Mouse (Mus musculus) limb, embryonic 12.5 days (tissue): ENCODE results near the gene Dusp1. TPM values are rescaled to one million over a fixed set of nuclear protein-coding genes. Genes with fewer than 3 reads are reported as not detected.

ENCODE experiments used
- ATAC-seq: fragments of 200-750 bp; cut with Nextera tagmentation; 2 replicates; pipeline ENCODE4 v1.8.0; 2017; ENCODE audit warnings: low read depth, moderate TSS enrichment; ENCODE audit not compliant: insufficient number of reproducible peaks, insufficient read depth, low FRiP score, low TSS enrichment
- H3K27ac ChIP-seq: fragments of 300-500 bp; sonication (generic); 2 replicates; pipeline ENCODE4 v1.5.1; 2016; ENCODE audit warnings: mild to moderate bottlenecking, moderate library complexity
- H3K27me3 ChIP-seq: fragments of 300-500 bp; sonication (generic); 2 replicates; pipeline ENCODE4 v1.6.1; 2016; ENCODE audit warnings: mild to moderate bottlenecking, moderate library complexity
- H3K36me3 ChIP-seq: fragments of 300-500 bp; sonication (generic); 2 replicates; pipeline ENCODE4 v1.6.1; 2016; ENCODE audit warnings: mild to moderate bottlenecking, moderate library complexity
- H3K4me1 ChIP-seq: fragments of 300-500 bp; sonication (generic); replicated peaks from 2 replicates; pipeline ENCODE4 v1.6.1; 2016
- H3K4me2 ChIP-seq: fragments of 300-500 bp; sonication (generic); 2 replicates; pipeline ENCODE4 v1.6.1; 2016; ENCODE audit warnings: mild to moderate bottlenecking, moderate library complexity
- H3K4me3 ChIP-seq: fragments of 300-500 bp; sonication (generic); replicated peaks from 2 replicates; pipeline ENCODE4 v1.5.1; 2016; ENCODE audit warnings: mild to moderate bottlenecking
- H3K9ac ChIP-seq: fragments of 300-500 bp; sonication (generic); replicated peaks from 2 replicates; pipeline ENCODE4 v1.6.1; 2016; ENCODE audit warnings: mild to moderate bottlenecking, moderate library complexity
- H3K9me3 ChIP-seq: fragments of 300-500 bp; sonication (generic); 2 replicates; pipeline ENCODE4 v1.6.1; 2016; ENCODE audit warnings: mild to moderate bottlenecking, moderate library complexity
- WGBS: fragments of 180-500 bp; shearing (Covaris S2); methylation state at CpG from one replicate; pipeline ENCODE4 v1.1.7; 2016; 5-methylcytosine and 5-hydroxymethylcytosine counted together
- polyA plus RNA-seq: library from polyadenylated mRNA; unstranded; fragments of >200 nt; fragmentation: Nextera tagmentation; extraction: Ambion mirVana; gene quantifications from 2 replicates; pipeline ENCODE4 v1.2.1, GENCODE M21; 2016

The Dusp1 gene
- polyA plus RNA-seq, 1 experiment from 2014 or later = 18.0 TPM

GRCm38 (mm10) chr17:26508961-26509771 lies 52.8 kb downstream of the Dusp1 start:
- H3K27me3 ChIP-seq = no peaks in the 10 kb centered on the region; the same call in 1 of the 2 replicates
- 0 out of 2 replicates have a peak, but pooled peaks have one; percentile 0 for ATAC-seq
- H3K27ac ChIP-seq = peak overlapping the region; percentile 98
- peak overlapping the region; percentile 77 for H3K4me3 ChIP-seq
- H3K9me3 ChIP-seq = no peaks in the 10 kb centered on the region
- 27% methylated on average over 25 of the region's 25 CpGs for WGBS
- peak overlapping the region; percentile 83 for H3K9ac ChIP-seq
- peaks cover 21% of the 10 kb centered on the region for H3K36me3 ChIP-seq
- peak overlapping the region; percentile 78 for H3K4me2 ChIP-seq
- H3K4me1 ChIP-seq = peaks cover 29% of the 10 kb centered on the region

GRCm38 (mm10) chr17:26508345-26508960 lies 53.5 kb downstream of the Dusp1 start:
- H3K4me2 ChIP-seq = peak overlapping the region; percentile 78
- peak; percentile 87 for ATAC-seq
- H3K9me3 ChIP-seq = no peaks in the 10 kb centered on the region
- peak overlapping the region; percentile 98 for H3K27ac ChIP-seq
- peaks cover 21% of the 10 kb centered on the region for H3K36me3 ChIP-seq
- H3K27me3 ChIP-seq = no peaks in the 10 kb centered on the region; the same call in 1 of the 2 replicates
- H3K4me1 ChIP-seq = peaks cover 37% of the 10 kb centered on the region
- WGBS = under 1% methylated on average over 58 of the region's 58 CpGs
- peak overlapping the region; percentile 83 for H3K9ac ChIP-seq
- peak overlapping the region; percentile 77 for H3K4me3 ChIP-seq

- H3K9ac ChIP-seq = peak overlapping the region; percentile 83
- H3K27me3 ChIP-seq = no peaks in the 10 kb centered on the region; the same call in 1 of the 2 replicates
- WGBS = under 1% methylated on average over 46 of the region's 46 CpGs
- peak overlapping the region; percentile 77 for H3K4me3 ChIP-seq
- peak overlapping the region; percentile 78 for H3K4me2 ChIP-seq
- peak; percentile 64 for ATAC-seq
- H3K36me3 ChIP-seq = peaks cover 21% of the 10 kb centered on the region
- H3K9me3 ChIP-seq = no peaks in the 10 kb centered on the region
- H3K27ac ChIP-seq = peak overlapping the region; percentile 98
- peaks cover 42% of the 10 kb centered on the region for H3K4me1 ChIP-seq
Observed at GRCm38 (mm10) chr17:26507966-26508344, 54.0 kb downstream of the Dusp1 start.

- peak overlapping the region; percentile 83 for H3K9ac ChIP-seq
- peak overlapping the region; percentile 98 for H3K27ac ChIP-seq
- H3K4me1 ChIP-seq = peaks cover 48% of the 10 kb centered on the region
- peak overlapping the region; percentile 78 for H3K4me2 ChIP-seq
- H3K36me3 ChIP-seq = peaks cover 21% of the 10 kb centered on the region
- H3K4me3 ChIP-seq = peak overlapping the region; percentile 77
- no peaks in the 10 kb centered on the region for H3K9me3 ChIP-seq
- no peaks in the 10 kb centered on the region; the same call in 1 of the 2 replicates for H3K27me3 ChIP-seq
- WGBS = 26% methylated on average over 24 of the region's 24 CpGs
- 0 out of 2 replicates have a peak, but pooled peaks have one; percentile 8 for ATAC-seq
Observed at GRCm38 (mm10) chr17:26506997-26507871, 54.7 kb downstream of the Dusp1 start.

GRCm38 (mm10) chr17:26506031-26506641 lies 55.8 kb downstream of the Dusp1 start:
- no peak overlapping the region for H3K27ac ChIP-seq

GRCm38 (mm10) chr17:26505181-26505581 lies 56.7 kb downstream of the Dusp1 start:
- no peak overlapping the region for H3K27ac ChIP-seq
- 79% methylated on average over 3 of the region's 3 CpGs for WGBS
- no peak overlapping the region for H3K4me2 ChIP-seq
- H3K9me3 ChIP-seq = no peaks in the 10 kb centered on the region
- H3K9ac ChIP-seq = no peak overlapping the region
- ATAC-seq = no peak
- H3K4me3 ChIP-seq = no peak overlapping the region
- peaks cover 48% of the 10 kb centered on the region for H3K4me1 ChIP-seq
- H3K36me3 ChIP-seq = peaks cover 21% of the 10 kb centered on the region
- H3K27me3 ChIP-seq = no peaks in the 10 kb centered on the region

More at GRCm38 (mm10) chr17:26506031-26506641, 55.8 kb downstream of the Dusp1 start:
- WGBS = 81% methylated on average over 14 of the region's 14 CpGs
- Histone ChIP-seq H3K4me2 (peak overlapping the region; percentile 78), H3K9ac (peak overlapping the region; percentile 83; the same call in 1 of the 2 replicates), H3K4me3 (peak overlapping the region; percentile 77), H3K36me3 (peaks cover 21% of the 10 kb centered on the region), H3K27me3 (no peaks in the 10 kb centered on the region; the same call in 1 of the 2 replicates), H3K4me1 (peaks cover 48% of the 10 kb centered on the region), H3K9me3 (no peaks in the 10 kb centered on the region)
- ATAC-seq = no peak

- H3K4me2 ChIP-seq = peak overlapping the region; percentile 59
- WGBS = 57% methylated on average over 11 of the region's 11 CpGs
- no peak overlapping the region for H3K9ac ChIP-seq
- H3K27ac ChIP-seq = peak overlapping the region; percentile 85
- no peaks in the 10 kb centered on the region for H3K9me3 ChIP-seq
- H3K4me1 ChIP-seq = peaks cover 44% of the 10 kb centered on the region
- no peak overlapping the region for H3K4me3 ChIP-seq
- no peak for ATAC-seq
- H3K36me3 ChIP-seq = peaks cover 21% of the 10 kb centered on the region
- no peaks in the 10 kb centered on the region for H3K27me3 ChIP-seq
Observed at GRCm38 (mm10) chr17:26503981-26504671, 57.8 kb downstream of the Dusp1 start.

GRCm38 (mm10) chr17:26502808-26503671 lies 58.9 kb downstream of the Dusp1 start:
- ATAC-seq = peak; percentile 33; the same call in 1 of the 2 replicates
- Histone ChIP-seq H3K4me1 (peaks cover 44% of the 10 kb centered on the region), H3K4me2 (peak overlapping the region; percentile 59)

GRCm38 (mm10) chr17:26501826-26502225 lies 60.1 kb downstream of the Dusp1 start:
- H3K4me2 ChIP-seq = no peak overlapping the region
- no peak overlapping the region for H3K9ac ChIP-seq
- H3K27me3 ChIP-seq = no peaks in the 10 kb centered on the region
- no peak overlapping the region for H3K4me3 ChIP-seq
- H3K27ac ChIP-seq = no peak overlapping the region
- WGBS = 86% methylated on average over 5 of the region's 5 CpGs
- H3K9me3 ChIP-seq = no peaks in the 10 kb centered on the region
- H3K4me1 ChIP-seq = peaks cover 38% of the 10 kb centered on the region
- ATAC-seq = no peak
- H3K36me3 ChIP-seq = peaks cover 20% of the 10 kb centered on the region

More at GRCm38 (mm10) chr17:26502808-26503671, 58.9 kb downstream of the Dusp1 start:
- H3K9me3 ChIP-seq = no peaks in the 10 kb centered on the region
- peaks cover 21% of the 10 kb centered on the region for H3K36me3 ChIP-seq
- WGBS = 5% methylated on average over 20 of the region's 20 CpGs
- H3K27me3 ChIP-seq = no peaks in the 10 kb centered on the region
- H3K9ac ChIP-seq = peak overlapping the region; percentile 42; the same call in 1 of the 2 replicates
- H3K27ac ChIP-seq = peak overlapping the region; percentile 85
- peak overlapping the region; percentile 30 for H3K4me3 ChIP-seq
